Mouse (Mus musculus) limb, embryonic 14.5 days (tissue): Measurements from ENCODE around the gene Zfp493. TPM values are rescaled to one million over a fixed set of nuclear protein-coding genes. Genes with fewer than 3 reads are reported as not detected.
"Not testable (repeated sequence)": the region's sequence is repeated elsewhere in the genome, so short reads cannot be mapped to it uniquely, and the experiment has no call there.

ENCODE experiments used
- ATAC-seq: fragments of 200-750 bp; cut with Nextera tagmentation; 2 replicates; pipeline ENCODE4 v1.8.0; 2017; ENCODE audit warnings: low read depth, moderate number of reproducible peaks, moderate TSS enrichment; ENCODE audit not compliant: low FRiP score
- DNase-seq: peaks from one replicate; pipeline ENCODE4 v3.0.0-alpha.2; 2015; ENCODE audit warnings: low spot score
- H3K27ac ChIP-seq: fragments of 300-500 bp; sonication (generic); replicated peaks from 2 replicates; pipeline ENCODE4 v1.5.1; 2014; ENCODE audit warnings: low read depth, mild to moderate bottlenecking, low read length, moderate library complexity, mixed read lengths
- H3K27me3 ChIP-seq: fragments of 300-500 bp; sonication (generic); 2 replicates; pipeline ENCODE4 v1.6.1; 2014; ENCODE audit warnings: low read length, mixed read lengths; ENCODE audit not compliant: control insufficient read depth, insufficient read depth
- H3K36me3 ChIP-seq: fragments of 300-500 bp; sonication (generic); 2 replicates; pipeline ENCODE4 v1.6.1; 2014; ENCODE audit warnings: mild to moderate bottlenecking, low read length, moderate library complexity, mixed read lengths; ENCODE audit not compliant: control insufficient read depth, insufficient read depth
- H3K4me1 ChIP-seq: fragments of 300-500 bp; sonication (generic); 2 replicates; pipeline ENCODE4 v1.6.1; 2014; ENCODE audit warnings: antibody characterized with exemption, low read length, mixed read lengths; ENCODE audit not compliant: control insufficient read depth, insufficient read depth
- H3K4me2 ChIP-seq: fragments of 300-500 bp; sonication (generic); replicated peaks from 2 replicates; pipeline ENCODE4 v1.6.1; 2014; ENCODE audit warnings: low read depth, mild to moderate bottlenecking, low read length, moderate library complexity; ENCODE audit not compliant: severe bottlenecking
- H3K4me3 ChIP-seq: fragments of 300-500 bp; sonication (generic); replicated peaks from 2 replicates; pipeline ENCODE4 v1.5.1; 2014; ENCODE audit warnings: low read length
- H3K9ac ChIP-seq: fragments of 300-500 bp; sonication (generic); 2 replicates; pipeline ENCODE4 v1.6.1; 2014; ENCODE audit warnings: mild to moderate bottlenecking, low read depth, low read length, moderate library complexity; ENCODE audit not compliant: severe bottlenecking
- H3K9me3 ChIP-seq: fragments of 300-500 bp; sonication (generic); 2 replicates; pipeline ENCODE4 v1.6.1; 2016; ENCODE audit warnings: low read length; ENCODE audit not compliant: control insufficient read depth
- POLR2A ChIP-seq: fragments of 200-500 bp; IDR thresholded peaks from 2 replicates; pipeline ENCODE4 v1.8.0; 2012; ENCODE audit warnings: inconsistent platforms, mild to moderate bottlenecking, moderate library complexity, borderline replicate concordance; ENCODE audit not compliant: insufficient read depth, insufficient read length; ENCODE audit errors: extremely low read depth
- WGBS: fragments of 180-500 bp; shearing (Covaris S2); extraction: QIAGEN DNeasy Blood & Tissue Kit; methylation state at CpG from one replicate; pipeline ENCODE4 v1.1.7; 2014; 5-methylcytosine and 5-hydroxymethylcytosine counted together
- polyA plus RNA-seq, 2 experiments: library from polyadenylated mRNA; depleted of rRNA in 1 of 2; stranded (reverse) in 1 of 2; unstranded in 1 of 2; fragments of >200 nt; fragmentation: Nextera tagmentation in 1 of 2; extraction: Ambion mirVana in 1 of 2; gene quantifications; 2 replicates each; pipeline versions ENCODE4 v1.2.1 to v1.2.3; 2012 to 2014

The Zfp493 gene
- polyA plus RNA-seq, 2 experiments, result 2.5 to 2.6 TPM

DNA sequence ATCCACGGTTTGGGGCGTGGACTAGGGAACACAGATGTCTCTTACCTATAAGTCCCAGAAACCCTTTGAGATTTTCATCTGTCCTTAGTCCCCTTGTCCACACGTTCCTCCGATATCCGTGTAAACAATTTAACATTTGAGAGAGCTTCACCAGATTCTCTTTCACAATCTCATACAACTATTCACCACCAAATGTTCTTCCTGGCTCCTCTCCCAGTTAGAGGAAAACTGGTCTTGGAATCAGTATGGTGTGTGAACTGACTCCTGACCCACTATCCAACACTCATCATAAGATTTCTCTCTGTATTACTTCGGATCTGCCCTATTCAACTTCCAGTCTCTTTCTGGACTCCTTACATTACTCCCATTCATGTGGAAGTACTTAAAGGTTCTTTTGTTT lies 23.7 kb upstream of the Zfp493 start:
- no peak overlapping the region for H3K9ac ChIP-seq
- no peak overlapping the region for H3K4me2 ChIP-seq
- WGBS, result 89% methylated on average over 6 of the region's 6 CpGs
- H3K4me3 ChIP-seq, result no peak overlapping the region
- ATAC-seq, result no peak
- TF ChIP-seq POLR2A, result no peak
- no peaks in the 10 kb centered on the region for H3K27me3 ChIP-seq
- DNase-seq, result no peak
- H3K27ac ChIP-seq, result no peak overlapping the region
- no peaks in the 10 kb centered on the region for H3K9me3 ChIP-seq
- 0 out of 2 replicates have a peak, but pooled peaks cover 3% of the 10 kb centered on the region for H3K4me1 ChIP-seq
- no peaks in the 10 kb centered on the region for H3K36me3 ChIP-seq

DNA sequence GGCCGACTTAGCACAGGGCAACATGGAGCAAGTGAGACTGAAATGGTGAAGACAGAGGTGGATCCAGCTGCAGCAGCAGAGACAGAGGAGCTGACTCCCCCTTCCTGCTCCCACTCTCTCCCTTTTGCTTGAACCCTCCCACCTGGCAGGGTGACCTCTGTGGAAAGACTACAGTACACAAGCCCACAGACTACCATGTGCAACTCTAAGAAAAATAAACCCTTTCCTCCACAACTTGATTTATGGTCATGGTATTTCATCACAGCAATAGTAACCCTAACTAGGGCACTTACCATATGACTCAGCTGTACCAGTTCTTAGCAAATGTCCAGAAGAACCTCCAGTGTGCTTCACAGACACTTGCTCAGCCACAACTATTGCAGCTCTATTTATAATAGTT lies 19.5 kb upstream of the Zfp493 start:
- H3K9me3 ChIP-seq, result no peaks in the 10 kb centered on the region
- H3K36me3 ChIP-seq, result no peaks in the 10 kb centered on the region
- DNase-seq, result no peak
- H3K4me3 ChIP-seq, result no peak overlapping the region
- no peaks in the 10 kb centered on the region for H3K27me3 ChIP-seq
- no peak overlapping the region for H3K4me2 ChIP-seq
- no peaks in the 10 kb centered on the region for H3K4me1 ChIP-seq
- 77% methylated on average over 1 of the region's 1 CpGs for WGBS
- TF ChIP-seq POLR2A, result no peak
- H3K9ac ChIP-seq, result no peak overlapping the region
- no peak for ATAC-seq
- no peak overlapping the region for H3K27ac ChIP-seq

DNA sequence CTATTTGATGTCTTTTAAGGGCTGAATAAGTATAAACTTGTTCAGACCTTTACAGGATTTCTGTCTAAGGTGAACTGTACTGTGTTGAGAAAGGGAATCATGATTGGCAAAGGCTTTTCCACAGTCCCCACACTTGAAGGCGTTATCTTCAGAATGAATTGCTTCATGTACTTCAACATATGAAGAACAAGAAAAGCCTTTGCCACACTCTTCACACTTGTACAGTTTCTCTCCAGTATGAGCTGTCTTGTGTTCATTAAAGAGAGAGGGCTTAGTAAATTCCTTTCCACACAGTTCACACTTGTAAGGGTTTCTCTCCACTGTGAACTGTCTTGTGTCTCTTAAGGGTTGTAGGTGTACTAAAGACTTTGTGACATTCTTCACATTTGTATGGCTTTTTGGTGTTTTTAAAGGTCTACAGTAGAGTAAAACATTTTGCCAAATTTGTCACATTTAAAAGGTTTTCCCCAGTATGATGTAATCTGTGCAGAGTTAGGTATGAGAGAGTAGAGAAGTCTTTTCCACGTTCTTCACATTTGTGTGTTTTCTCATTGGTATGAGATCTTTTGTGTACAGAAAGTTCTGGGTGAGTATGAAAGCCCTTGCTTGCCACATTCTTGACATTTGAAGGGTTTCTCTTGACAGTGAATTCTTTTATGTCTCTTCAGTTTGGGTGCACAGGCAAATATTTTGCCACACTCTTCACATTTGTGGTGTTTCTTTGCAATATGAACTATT lies 16.3 kb upstream of the Zfp493 start:
- no peaks in the 10 kb centered on the region for H3K27me3 ChIP-seq
- no peaks in the 10 kb centered on the region for H3K9me3 ChIP-seq
- no peaks in the 10 kb centered on the region for H3K4me1 ChIP-seq
- no peak overlapping the region for H3K9ac ChIP-seq
- no peak overlapping the region for H3K4me2 ChIP-seq
- ATAC-seq, result no peak
- DNase-seq, result no peak
- TF ChIP-seq POLR2A, result no peak
- WGBS, result 78% methylated on average over 2 of the region's 2 CpGs
- no peaks in the 10 kb centered on the region for H3K36me3 ChIP-seq
- H3K27ac ChIP-seq, result no peak overlapping the region
- no peak overlapping the region for H3K4me3 ChIP-seq

DNA sequence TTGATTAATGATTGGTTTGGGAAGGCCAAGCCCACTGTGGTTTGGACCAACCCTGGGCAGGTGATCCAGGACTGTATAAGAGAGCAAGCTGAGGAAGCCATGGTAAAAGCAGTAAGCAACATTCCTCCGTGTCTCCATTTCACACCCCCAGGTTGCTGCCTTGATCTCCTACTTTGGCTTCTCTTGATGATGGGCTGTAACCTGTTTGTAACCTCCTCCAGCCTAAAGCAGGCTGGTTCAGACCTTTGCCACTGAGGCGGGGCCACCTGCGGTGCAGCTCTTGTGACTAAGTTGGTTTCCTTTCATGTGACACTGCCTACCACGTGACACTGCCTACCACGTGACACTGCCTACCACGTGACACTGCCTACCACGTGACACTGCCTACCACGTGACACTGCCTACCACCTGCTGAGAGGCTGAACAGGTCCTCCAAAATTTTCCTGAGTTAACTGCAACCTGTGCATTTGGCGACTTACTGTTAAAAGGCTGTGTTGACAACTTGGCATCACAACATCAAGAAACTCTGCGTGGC lies 12.5 kb downstream of the Zfp493 start:
- DNase-seq (no peak), ATAC-seq (no peak)
- Histone ChIP-seq H3K9me3 (peaks cover 6% of the 10 kb centered on the region; the same call in 1 of the 2 replicates), H3K9ac (no peak overlapping the region), H3K4me1 (no peaks in the 10 kb centered on the region), H3K27ac (no peak overlapping the region), H3K27me3 (no peaks in the 10 kb centered on the region), H3K4me3 (no peak overlapping the region), H3K4me2 (no peak overlapping the region), H3K36me3 (no peaks in the 10 kb centered on the region)
- WGBS, result 89% methylated on average over 10 of the region's 10 CpGs
- no peak for TF ChIP-seq POLR2A

DNA sequence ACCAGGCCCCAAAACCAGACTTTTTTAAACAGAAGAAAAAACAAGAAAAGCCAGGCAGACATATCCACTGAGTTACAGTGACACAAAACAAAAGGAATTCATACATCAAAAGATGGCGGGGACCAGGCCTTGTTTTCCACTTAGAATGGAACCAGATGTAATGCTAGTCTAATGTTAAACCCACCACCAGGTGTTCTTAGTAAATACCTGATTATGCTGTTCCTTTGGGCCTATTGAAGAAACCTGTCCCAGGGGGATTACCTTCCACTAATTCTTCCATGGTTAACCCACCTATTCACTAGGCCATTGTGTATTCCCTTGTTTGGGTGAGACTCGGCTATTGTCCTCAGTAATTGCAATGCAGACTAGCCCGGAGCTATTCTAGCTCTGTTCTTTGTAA lies 19.1 kb downstream of the Zfp493 start:
- H3K9ac ChIP-seq, result no peak overlapping the region
- H3K4me2 ChIP-seq, result no peak overlapping the region
- TF ChIP-seq POLR2A, result no peak
- H3K4me3 ChIP-seq, result no peak overlapping the region
- H3K36me3 ChIP-seq, result no peaks in the 10 kb centered on the region
- H3K9me3 ChIP-seq, result no peaks in the 10 kb centered on the region
- ATAC-seq (no peak), DNase-seq (no peak)
- H3K27me3 ChIP-seq, result no peaks in the 10 kb centered on the region
- no peaks in the 10 kb centered on the region for H3K4me1 ChIP-seq
- 88% methylated on average over 3 of the region's 3 CpGs for WGBS
- no peak overlapping the region for H3K27ac ChIP-seq

DNA sequence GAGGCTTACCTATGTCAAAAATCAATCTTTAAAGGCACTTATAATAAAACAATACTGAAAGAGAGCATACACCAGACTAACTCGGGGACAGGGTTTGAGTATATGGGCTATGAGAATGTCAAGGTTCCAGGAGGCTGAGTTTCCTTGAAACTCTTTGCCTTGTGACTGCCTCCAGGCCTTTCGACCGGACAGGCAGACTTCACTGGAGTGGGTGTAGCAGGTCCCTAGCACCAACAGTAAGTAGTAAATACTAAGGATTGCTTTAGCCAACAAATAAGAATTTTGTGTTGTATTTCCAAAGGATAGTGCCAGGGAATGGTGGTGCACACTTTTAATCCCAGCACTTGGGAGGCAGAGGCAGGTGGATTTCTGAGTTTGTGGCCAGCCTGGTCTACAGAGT lies 19.7 kb downstream of the Zfp493 start:
- ATAC-seq, DNase-seq, H3K4me3 ChIP-seq, H3K27me3 ChIP-seq, H3K9me3 ChIP-seq, H3K9ac ChIP-seq, H3K4me1 ChIP-seq, H3K4me2 ChIP-seq, H3K27ac ChIP-seq, H3K36me3 ChIP-seq: not testable (repeated sequence)
- WGBS, result 92% methylated on average over 3 of the region's 3 CpGs
